Mouse (Mus musculus) erythroblast, embryonic 14.5 days (primary cell): ENCODE measurements around the gene Dst.

Experiments
- GATA1 ChIP-seq: IDR thresholded peaks from 2 replicates; pipeline ENCODE4 v1.6.1; 2012; ENCODE audit warnings: low read length, inconsistent platforms, mixed read lengths
- TAL1 ChIP-seq: IDR thresholded peaks from 3 replicates; pipeline ENCODE4 v1.6.1; 2012; ENCODE audit warnings: low read length, inconsistent platforms, mixed read lengths

DNA sequence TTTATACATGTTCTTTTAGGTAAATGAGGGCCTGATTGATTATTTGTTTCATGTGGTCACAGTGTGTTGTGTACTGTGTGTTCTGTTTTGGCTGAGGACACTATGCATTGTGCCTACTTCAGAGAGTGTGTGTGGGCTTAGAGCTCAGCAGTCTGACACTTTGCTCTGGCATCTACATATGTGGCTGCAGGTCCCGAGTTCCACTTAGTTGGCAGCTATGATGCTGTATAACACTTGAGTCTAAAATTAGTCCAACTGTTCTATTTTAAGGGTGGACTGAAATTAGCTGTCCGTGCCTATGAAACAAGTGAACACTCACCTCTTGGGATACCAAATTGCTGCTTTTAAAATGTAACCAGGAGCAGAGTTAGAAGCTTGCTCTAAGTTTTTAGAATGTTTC, 113.5 kb downstream of the Dst start:
- no peak for TF ChIP-seq GATA1
- no peak for TF ChIP-seq TAL1
